Mouse (Mus musculus) lung, adult 10 weeks (tissue): ENCODE results near the gene Fah. TPM values are rescaled to one million over a fixed set of nuclear protein-coding genes. Genes with fewer than 3 reads are reported as not detected.

ENCODE experiments used
- polyA plus RNA-seq: library from polyadenylated mRNA; stranded (reverse); fragments of 350-450 nt; fragmentation: Illumina TruSeq; extraction: RNeasy Lipid Tissue Mini Kit (QIAGEN cat#74804); gene quantifications from one replicate; pipeline ENCODE4 v1.2.3, GENCODE M21; 2014; ENCODE audit warnings: low read depth, low replicate concordance; ENCODE audit not compliant: insufficient read depth

Gene Fah
- 21.0 TPM for polyA plus RNA-seq

DNA sequence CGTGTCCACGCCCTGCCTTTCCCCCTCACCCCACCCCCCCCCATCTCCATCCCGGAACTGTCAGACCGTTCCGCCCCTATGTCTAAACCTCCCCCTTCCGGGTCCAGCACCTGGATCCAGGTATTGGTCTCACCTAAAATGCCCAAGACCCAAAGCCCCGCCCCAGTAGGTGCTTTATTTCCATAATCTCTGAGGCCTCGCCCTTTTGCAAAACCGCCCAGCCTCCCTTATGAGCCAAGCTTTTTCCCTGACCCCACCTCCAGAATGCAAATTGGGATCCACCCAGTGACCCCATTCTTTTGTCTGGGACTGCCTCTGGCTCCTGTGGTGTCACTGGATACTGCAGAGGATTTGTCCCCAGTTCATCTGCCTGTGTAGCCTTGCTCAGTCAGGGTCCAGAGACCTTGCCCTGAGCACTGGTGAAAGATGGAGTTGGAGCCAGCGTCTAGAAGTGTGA is at the start of gene Fah:
Gene Fah, minus strand, starts transcription at position 430 of the 457 bp plus-strand sequence.

Other genes starting within 250 kb of the Fah start
- 0.31 TPM for gene Arnt2, start 196.5 kb downstream of the Fah start, polyA plus RNA-seq
- 0.48 TPM for gene Gm2115, start 77.8 kb downstream of the Fah start, polyA plus RNA-seq
- gene Zfand6, start 83.2 kb upstream of the Fah start, polyA plus RNA-seq: 87.7 TPM
- gene Olfr291, start 246.8 kb upstream of the Fah start, polyA plus RNA-seq: not detected